Mouse (Mus musculus) liver, postnatal 0 days (tissue): ENCODE measurements around the gene Slc6a21. TPM values are rescaled to one million over a fixed set of nuclear protein-coding genes. Genes with fewer than 3 reads are reported as not detected.

ENCODE experiments used
- ATAC-seq: fragments of 200-750 bp; cut with Nextera tagmentation; 2 replicates; pipeline ENCODE4 v1.8.0; 2017; ENCODE audit warnings: mild to moderate bottlenecking, moderate library complexity
- DNase-seq: peaks from one replicate; pipeline ENCODE4 v3.0.0-alpha.2; 2016
- H3K27ac ChIP-seq: fragments of 300-500 bp; sonication (generic); 2 replicates; pipeline ENCODE4 v1.5.1; 2014; ENCODE audit warnings: antibody characterized with exemption, moderate library complexity, mild to moderate bottlenecking, low read depth
- H3K27me3 ChIP-seq: fragments of 300-500 bp; sonication (generic); 2 replicates; pipeline ENCODE4 v1.6.1; 2014; ENCODE audit warnings: low read length, control low read depth, mixed read lengths; ENCODE audit not compliant: insufficient read depth
- H3K36me3 ChIP-seq: fragments of 300-500 bp; sonication (generic); replicated peaks from 2 replicates; pipeline ENCODE4 v1.6.1; 2014; ENCODE audit warnings: mild to moderate bottlenecking, control low read depth, low read length, moderate library complexity, mixed read lengths; ENCODE audit not compliant: insufficient read depth
- H3K4me1 ChIP-seq: fragments of 300-500 bp; sonication (generic); 2 replicates; pipeline ENCODE4 v1.6.1; 2014; ENCODE audit warnings: antibody characterized with exemption, mild to moderate bottlenecking, control low read depth; ENCODE audit not compliant: insufficient read depth
- H3K4me2 ChIP-seq: fragments of 300-500 bp; sonication (generic); 2 replicates; pipeline ENCODE4 v1.6.1; 2014; ENCODE audit warnings: low read depth, mild to moderate bottlenecking, low read length, moderate library complexity, mixed read lengths
- H3K4me3 ChIP-seq: fragments of 300-500 bp; sonication (generic); 2 replicates; pipeline ENCODE4 v1.5.1; 2014; ENCODE audit warnings: low read depth, low read length
- H3K9ac ChIP-seq: fragments of 300-500 bp; sonication (generic); replicated peaks from 2 replicates; pipeline ENCODE4 v1.6.1; 2014; ENCODE audit warnings: mild to moderate bottlenecking, moderate library complexity
- H3K9me3 ChIP-seq: fragments of 300-500 bp; sonication (generic); 2 replicates; pipeline ENCODE4 v1.6.1; 2016; ENCODE audit warnings: mild to moderate bottlenecking, control low read depth, low read length, mixed read lengths
- CTCF ChIP-seq: sonication (generic); IDR thresholded peaks from 2 replicates; pipeline ENCODE4 v1.5.1; 2016; ENCODE audit warnings: antibody characterized with exemption, low read depth
- EP300 ChIP-seq: IDR thresholded peaks from 2 replicates; pipeline ENCODE4 v1.6.1; 2016; ENCODE audit warnings: antibody characterized with exemption, low read depth, mild to moderate bottlenecking
- WGBS: fragments of 180-500 bp; shearing (Covaris S2); extraction: QIAGEN DNeasy Blood & Tissue Kit; methylation state at CpG from one replicate; pipeline ENCODE4 v1.1.7; 2014; ENCODE audit not compliant: insufficient replicate concordance; 5-methylcytosine and 5-hydroxymethylcytosine counted together
- polyA plus RNA-seq: library from polyadenylated mRNA; unstranded; fragments of >200 nt; fragmentation: Nextera tagmentation; extraction: Ambion mirVana; gene quantifications from 2 replicates; pipeline ENCODE4 v1.2.1, GENCODE M21; 2015

The Slc6a21 gene
- 0.32 and 0.43 TPM in 2 replicates for polyA plus RNA-seq

DNA sequence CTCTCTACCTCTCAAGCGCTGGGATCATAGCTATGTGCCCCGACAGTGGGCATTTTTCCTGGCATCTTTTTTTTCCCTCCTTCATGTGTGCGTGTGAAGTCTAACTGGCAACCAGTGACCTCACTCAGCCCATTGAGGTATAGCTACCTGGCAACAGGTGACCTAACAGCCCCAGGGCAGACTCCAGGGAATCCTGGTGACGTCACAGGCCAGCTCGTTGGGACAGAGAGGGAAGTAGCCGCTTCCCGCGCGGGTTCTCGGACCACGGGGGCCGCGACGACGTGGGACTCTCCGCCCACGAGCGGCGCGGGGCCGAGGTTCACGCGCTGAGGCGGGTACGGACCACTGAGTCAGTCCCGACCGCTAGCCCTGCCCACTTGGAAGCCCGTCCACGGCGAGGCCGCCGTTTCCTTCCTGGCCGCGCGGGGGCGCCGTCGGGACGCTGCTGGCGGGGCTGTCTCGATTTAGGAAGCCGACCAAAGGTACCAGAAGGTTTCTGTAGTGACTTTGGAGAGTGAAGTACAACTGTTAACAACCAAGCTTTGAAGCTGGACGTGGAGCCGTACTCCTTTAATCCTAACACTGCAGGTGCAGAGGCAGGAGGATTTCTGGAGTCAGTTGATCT, at the start of gene Slc6a21:
Gene Slc6a21, plus strand, starts transcription at position 378 of the 625 bp plus-strand sequence.
- H3K27ac ChIP-seq, result no peak within 1 kb of the TSS
- H3K27me3 ChIP-seq, result no peaks in the 10 kb centered on the region
- DNase-seq (peak; percentile 87), ATAC-seq (peak; percentile 88)
- H3K4me1 ChIP-seq, result peaks cover 6% of the 10 kb centered on the region; the same call in 1 of the 2 replicates
- peak within 1 kb of the TSS; percentile 50 for H3K4me3 ChIP-seq
- peak within 1 kb of the TSS; percentile 42 for H3K9ac ChIP-seq
- 9% methylated on average over 44 of the region's 44 CpGs for WGBS
- no peak for TF ChIP-seq EP300
- peak; percentile 94 for TF ChIP-seq CTCF
- H3K9me3 ChIP-seq, result no peaks in the 10 kb centered on the region
- no peaks in the 10 kb centered on the region for H3K36me3 ChIP-seq
- peak within 1 kb of the TSS; percentile 72 for H3K4me2 ChIP-seq

DNA sequence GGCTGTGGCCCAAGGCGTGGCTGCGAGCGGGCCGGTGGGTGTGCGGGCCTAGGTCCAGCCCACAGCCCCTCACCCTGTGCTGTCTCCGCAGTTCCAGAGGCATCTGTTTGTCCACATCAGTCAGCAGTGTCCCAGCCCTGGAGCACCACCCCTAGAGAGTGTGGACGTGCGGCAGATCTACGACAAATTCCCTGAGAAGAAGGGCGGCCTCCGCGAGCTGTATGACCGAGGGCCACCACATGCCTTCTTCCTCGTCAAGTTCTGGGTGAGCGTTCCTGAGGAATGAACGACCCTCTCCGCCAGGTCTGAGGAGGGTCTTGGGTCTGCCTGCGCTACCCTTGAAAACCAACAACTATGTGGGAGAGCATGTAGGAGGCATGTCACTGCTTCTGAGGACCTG, 48.8 kb upstream of the Slc6a21 start:
- Histone ChIP-seq H3K9me3 (no peaks in the 10 kb centered on the region), H3K36me3 (peaks cover 11% of the 10 kb centered on the region), H3K4me1 (peaks cover under 1% of the 10 kb centered on the region), H3K4me2 (no peak overlapping the region), H3K4me3 (no peak overlapping the region), H3K27me3 (no peaks in the 10 kb centered on the region), H3K9ac (no peak overlapping the region), H3K27ac (no peak overlapping the region)
- DNase-seq (peak; percentile 11), ATAC-seq (no peak)
- WGBS, result 86% methylated on average over 18 of the region's 18 CpGs
- TF ChIP-seq EP300, result no peak
- TF ChIP-seq CTCF, result no peak

DNA sequence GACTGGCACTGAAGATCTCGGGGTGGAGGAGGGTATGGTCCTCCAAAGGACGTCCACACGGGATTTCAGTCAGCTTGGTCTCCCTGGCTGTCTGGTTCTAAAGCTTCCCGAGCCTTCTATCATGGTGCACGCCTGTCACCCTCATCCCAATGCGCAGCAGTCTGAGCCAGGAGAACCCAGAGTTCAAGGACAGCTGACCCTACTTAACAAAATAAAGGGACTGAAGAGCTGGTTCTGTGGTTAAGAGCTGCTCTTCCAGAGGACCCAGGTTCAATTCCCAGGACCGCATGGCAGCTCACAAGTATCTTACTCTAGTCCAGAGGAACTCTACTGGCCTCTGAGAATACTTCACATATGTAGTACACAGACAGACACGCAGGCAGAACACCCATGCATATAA, 48.3 kb upstream of the Slc6a21 start:
- 82% methylated on average over 8 of the region's 8 CpGs for WGBS
- no peaks in the 10 kb centered on the region for H3K9me3 ChIP-seq
- no peak overlapping the region for H3K4me2 ChIP-seq
- DNase-seq, result no peak
- peaks cover 6% of the 10 kb centered on the region for H3K4me1 ChIP-seq
- no peak overlapping the region for H3K4me3 ChIP-seq
- ATAC-seq, result no peak
- peaks cover 11% of the 10 kb centered on the region for H3K36me3 ChIP-seq
- no peak overlapping the region for H3K9ac ChIP-seq
- H3K27me3 ChIP-seq, result no peaks in the 10 kb centered on the region
- TF ChIP-seq EP300, result no peak
- TF ChIP-seq CTCF, result no peak
- H3K27ac ChIP-seq, result no peak overlapping the region

DNA sequence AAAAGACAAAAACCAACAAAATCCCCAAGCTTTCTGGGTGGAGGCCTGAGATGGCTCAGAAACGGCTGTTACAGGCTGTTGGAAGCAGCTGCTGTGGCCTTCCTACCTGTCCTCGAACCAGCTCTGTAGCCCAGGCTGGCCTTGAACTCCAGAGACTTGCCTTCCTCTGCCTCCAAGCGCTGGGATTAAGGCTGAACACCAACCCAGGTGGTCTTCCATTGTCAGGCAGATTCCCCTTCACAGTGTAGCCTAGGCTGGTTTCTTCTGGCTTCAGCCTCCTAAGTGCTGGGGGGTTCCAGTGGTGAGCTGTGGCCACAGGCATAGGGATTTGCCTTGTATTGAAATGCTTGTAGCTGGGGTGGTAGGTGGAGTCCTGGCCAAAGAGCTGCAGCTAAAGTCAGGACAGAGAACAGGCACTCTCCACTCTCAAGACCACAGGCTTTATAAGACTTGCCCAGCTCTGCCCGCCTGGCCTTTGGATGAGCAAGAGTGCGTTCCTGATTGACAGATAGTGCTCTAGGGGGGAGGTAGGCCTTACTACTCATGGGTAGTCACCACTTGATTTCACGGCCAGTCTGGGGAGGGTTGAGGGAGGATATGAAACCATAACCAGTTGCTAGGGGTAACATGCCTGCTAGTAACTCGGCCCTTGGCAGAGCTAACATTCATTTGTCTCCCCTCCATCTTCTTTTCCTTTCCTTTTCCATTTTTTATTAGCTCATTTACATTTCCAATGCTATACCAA, 47.7 kb upstream of the Slc6a21 start:
- H3K36me3 ChIP-seq, result peaks cover 11% of the 10 kb centered on the region
- TF ChIP-seq EP300 (no peak), CTCF (no peak)
- ATAC-seq (no peak), DNase-seq (peak; percentile 15)
- H3K4me2 ChIP-seq, result no peak overlapping the region
- H3K27me3 ChIP-seq, result no peaks in the 10 kb centered on the region
- H3K9me3 ChIP-seq, result no peaks in the 10 kb centered on the region
- no peak overlapping the region for H3K9ac ChIP-seq
- no peak overlapping the region for H3K27ac ChIP-seq
- 63% methylated on average over 7 of the region's 7 CpGs for WGBS
- no peak overlapping the region for H3K4me3 ChIP-seq
- H3K4me1 ChIP-seq, result peaks cover 11% of the 10 kb centered on the region

DNA sequence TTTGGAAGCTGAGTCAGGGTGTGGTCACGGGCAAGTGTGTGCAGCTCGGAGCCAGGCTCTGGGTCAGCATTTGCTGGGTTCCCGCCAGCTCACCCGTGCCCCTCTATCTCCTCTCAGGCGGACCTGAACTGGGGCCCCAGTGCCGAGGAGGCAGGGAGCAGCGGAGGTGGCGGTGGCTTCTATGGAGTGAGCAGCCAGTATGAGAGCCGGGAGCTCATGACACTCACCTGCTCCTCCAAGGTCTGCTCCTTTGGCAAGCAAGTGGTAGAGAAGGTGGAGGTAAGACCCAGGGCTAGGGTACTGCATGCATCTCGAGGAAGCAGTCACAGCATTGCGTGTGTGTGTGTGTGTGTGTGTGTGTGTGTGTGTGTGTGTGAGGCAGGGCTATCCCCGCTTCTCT, 46.1 kb upstream of the Slc6a21 start:
- no peaks in the 10 kb centered on the region for H3K9me3 ChIP-seq
- ATAC-seq (no peak), DNase-seq (peak; percentile 11)
- H3K4me1 ChIP-seq, result peaks cover 18% of the 10 kb centered on the region
- WGBS, result 70% methylated on average over 12 of the region's 12 CpGs
- H3K4me2 ChIP-seq, result no peak overlapping the region
- TF ChIP-seq EP300 (no peak), CTCF (no peak)
- H3K36me3 ChIP-seq, result peaks cover 11% of the 10 kb centered on the region
- no peaks in the 10 kb centered on the region for H3K27me3 ChIP-seq
- no peak overlapping the region for H3K27ac ChIP-seq
- no peak overlapping the region for H3K4me3 ChIP-seq
- H3K9ac ChIP-seq, result no peak overlapping the region

DNA sequence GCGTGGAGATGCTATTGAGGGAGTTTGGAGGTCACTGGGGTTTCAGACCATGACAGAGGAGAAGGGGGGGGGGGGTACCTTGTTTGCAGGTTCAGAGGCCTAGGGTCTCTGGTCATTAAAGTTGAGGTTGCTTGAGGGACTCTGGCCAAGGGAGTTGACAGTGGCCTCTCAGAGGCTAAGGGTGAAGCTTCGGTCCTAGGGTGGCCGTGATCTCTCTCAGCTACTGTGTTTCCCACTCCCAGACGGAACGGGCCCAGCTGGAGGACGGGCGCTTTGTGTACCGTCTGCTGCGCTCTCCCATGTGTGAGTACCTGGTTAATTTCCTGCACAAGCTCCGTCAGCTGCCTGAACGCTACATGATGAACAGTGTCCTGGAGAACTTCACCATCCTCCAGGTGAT, 45.4 kb upstream of the Slc6a21 start:
- no peak for ATAC-seq
- Histone ChIP-seq H3K27me3 (no peaks in the 10 kb centered on the region), H3K4me3 (no peak overlapping the region), H3K9me3 (no peaks in the 10 kb centered on the region), H3K4me2 (no peak overlapping the region), H3K36me3 (peaks cover 11% of the 10 kb centered on the region), H3K27ac (no peak overlapping the region), H3K9ac (no peak overlapping the region), H3K4me1 (peaks cover 18% of the 10 kb centered on the region)
- TF ChIP-seq EP300, result no peak
- TF ChIP-seq CTCF, result no peak
- peak; percentile 13 for DNase-seq
- WGBS, result 87% methylated on average over 11 of the region's 11 CpGs
